19 mouse cellular contexts compared by ENCODE assay signal in genomic region chr16:78372786-78373185, GRCm38 (mm10).
"Had no signal": no experiment of that assay in that cellular context is flagged by ENCODE, and none has a peak within 500 bp of the region (broad histone marks: within the 10 kb centered on the region; RNA-seq: fewer than 3 reads in every experiment).

No protein-coding gene starts in this region.

- H3K27ac ChIP-seq: liver, embryonic 13.5 days; liver, embryonic 15.5 days; macrophage; midbrain, embryonic 12.5 days; midbrain, embryonic 15.5 days; neural tube, embryonic 12.5 days; stomach, embryonic 15.5 days; stomach, postnatal 0 days had no signal

- DNase-seq: liver, embryonic 13.5 days; liver, postnatal 0 days; lung, embryonic 14.5 days; lung, postnatal 14 days; retina, postnatal 1 day; right cerebral cortex, adult 18-20 months; right cerebral cortex, postnatal 14 days; thymus, adult 2 months; thymus, postnatal 25 days; thymus, postnatal 4 days had no signal

- ATAC-seq: liver, postnatal 0 days; midbrain, embryonic 15.5 days had no signal

- H3K4me2 ChIP-seq: liver, embryonic 11.5 days; liver, embryonic 13.5 days; liver, embryonic 15.5 days; lung, embryonic 14.5 days; midbrain, embryonic 12.5 days; midbrain, embryonic 15.5 days; neural tube, embryonic 12.5 days; stomach, embryonic 15.5 days had no signal

- H3K4me3 ChIP-seq: liver, embryonic 13.5 days; liver, embryonic 15.5 days; midbrain, embryonic 12.5 days; midbrain, embryonic 15.5 days; neural tube, embryonic 12.5 days; stomach, embryonic 15.5 days had no signal

- H3K27me3 ChIP-seq: liver, embryonic 13.5 days; liver, embryonic 15.5 days; megakaryocyte, embryonic 14.5 days; midbrain, embryonic 12.5 days; midbrain, embryonic 15.5 days; neural tube, embryonic 12.5 days; stomach, embryonic 15.5 days had no signal

- H3K9me3 ChIP-seq: liver, embryonic 13.5 days; liver, embryonic 15.5 days; megakaryocyte, embryonic 14.5 days; midbrain, embryonic 12.5 days; midbrain, embryonic 15.5 days; neural tube, embryonic 12.5 days; stomach, embryonic 15.5 days had no signal

- H3K9ac ChIP-seq: liver, embryonic 13.5 days; liver, embryonic 15.5 days; liver, postnatal 0 days; lung, embryonic 14.5 days; midbrain, embryonic 12.5 days; midbrain, embryonic 15.5 days; neural tube, embryonic 12.5 days; stomach, embryonic 15.5 days had no signal
